Mouse (Mus musculus): ENCODE results near the gene Gm49387. TPM values are rescaled to one million over a fixed set of nuclear protein-coding genes. Genes with fewer than 3 reads are reported as not detected.

The Gm49387 gene
- total and polyA plus RNA-seq, 2 experiments from 2014 or later: not detected

DNA sequence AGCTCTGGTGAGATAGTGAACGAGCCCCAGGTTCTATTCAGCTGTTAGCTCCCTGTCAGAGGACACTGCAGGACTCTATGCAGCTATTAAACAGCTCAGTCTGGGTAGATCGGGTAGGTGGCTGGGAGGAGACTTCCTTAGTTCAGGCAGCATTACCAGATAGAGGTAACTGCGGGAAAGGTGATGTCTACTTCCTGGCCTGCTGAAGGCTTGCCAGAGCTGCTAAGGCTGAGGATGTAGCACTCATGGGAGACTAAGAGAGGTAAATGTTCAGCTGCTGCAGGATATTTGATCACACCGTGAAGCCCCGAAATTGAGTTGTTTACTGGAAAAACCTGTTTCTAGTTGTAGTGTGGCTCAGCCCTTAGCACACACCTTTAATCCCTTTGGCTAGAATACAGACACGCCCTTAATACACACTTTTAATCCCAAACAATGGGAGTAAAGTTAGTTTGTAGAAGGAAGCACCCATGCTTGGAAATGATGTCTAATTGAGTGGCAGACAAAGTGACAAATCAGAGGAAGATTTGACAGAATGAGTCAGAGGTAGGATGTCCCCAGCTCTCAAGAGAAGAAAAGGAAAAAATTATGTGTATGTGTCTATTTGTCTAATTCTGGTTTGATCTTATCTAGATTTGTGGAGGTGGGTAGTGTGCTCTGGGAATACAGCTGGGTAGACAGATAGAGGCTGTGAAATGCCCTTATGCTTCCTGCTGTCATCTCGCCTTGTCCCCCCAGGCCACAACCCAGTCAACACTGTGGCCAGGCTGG lies 115.5 kb downstream of the Gm49387 start:
- DNase-seq (ENCODE audit: low spot score): no peak
- H3K36me3 ChIP-seq (ENCODE audit: insufficient read depth, low read length): no peaks in the 10 kb centered on the region
- no peaks in the 10 kb centered on the region for H3K9me3 ChIP-seq (ENCODE audit: low read length)
- no peaks in the 10 kb centered on the region for H3K4me1 ChIP-seq (ENCODE audit: insufficient read depth, low read length)
- no peak for TF ChIP-seq CTCF (IDR thresholded peaks at IDR 0.05)
- no peak for ATAC-seq (ENCODE audit: low FRiP score)
- no peak overlapping the region for H3K4me3 ChIP-seq (ENCODE audit: low read depth, low read length)
- H3K27me3 ChIP-seq (ENCODE audit: insufficient read depth, low read length): no peaks in the 10 kb centered on the region
- no peak overlapping the region for H3K9ac ChIP-seq (replicated peaks; ENCODE audit: low read length, poor library complexity, severe bottlenecking)
- H3K4me2 ChIP-seq (ENCODE audit: low read depth, low read length, poor library complexity, severe bottlenecking): no peak overlapping the region
- WGBS: 80% methylated on average over 7 of the region's 7 CpGs
- no peak overlapping the region for H3K27ac ChIP-seq (ENCODE audit: low read depth, low read length)

DNA sequence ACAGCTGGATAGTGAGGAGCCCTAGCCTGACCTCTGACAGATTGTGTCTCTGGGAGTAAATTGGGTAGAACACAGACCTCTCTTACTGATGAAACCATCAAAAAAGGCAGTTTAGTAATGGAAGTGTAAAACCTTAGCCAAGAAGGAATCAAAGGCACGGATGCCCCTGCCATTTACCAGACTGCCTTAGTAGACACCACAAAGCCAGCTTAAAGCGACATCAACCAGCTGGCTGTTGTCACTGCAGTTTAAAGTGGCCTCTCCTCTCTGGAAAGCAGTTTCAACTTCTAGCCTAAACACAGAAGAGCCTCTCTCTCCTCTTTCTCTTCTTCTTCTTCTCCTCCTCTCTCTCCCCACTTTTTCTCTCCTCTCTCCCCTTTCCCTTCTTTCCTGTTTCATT lies 119.4 kb downstream of the Gm49387 start:
- WGBS: 85% methylated on average over 2 of the region's 2 CpGs
- DNase-seq (ENCODE audit: low spot score) (no peak), ATAC-seq (ENCODE audit: low FRiP score) (no peak)
- no peak overlapping the region for H3K9ac ChIP-seq (replicated peaks; ENCODE audit: low read length, poor library complexity, severe bottlenecking)
- H3K27ac ChIP-seq (ENCODE audit: low read depth, low read length): no peak overlapping the region
- H3K9me3 ChIP-seq (ENCODE audit: low read length): no peaks in the 10 kb centered on the region
- no peak overlapping the region for H3K4me3 ChIP-seq (ENCODE audit: low read depth, low read length)
- no peak for TF ChIP-seq CTCF (IDR thresholded peaks at IDR 0.05)
- H3K36me3 ChIP-seq (ENCODE audit: insufficient read depth, low read length): no peaks in the 10 kb centered on the region
- H3K4me1 ChIP-seq (ENCODE audit: insufficient read depth, low read length): no peaks in the 10 kb centered on the region
- no peaks in the 10 kb centered on the region for H3K27me3 ChIP-seq (ENCODE audit: insufficient read depth, low read length)
- H3K4me2 ChIP-seq (ENCODE audit: low read depth, low read length, poor library complexity, severe bottlenecking): no peak overlapping the region

GRCm38 (mm10) chr14:31519165-31519564 lies 121.5 kb downstream of the Gm49387 start:
- 36% methylated on average over 3 of the region's 3 CpGs for WGBS
- Histone ChIP-seq H3K9ac (replicated peaks; ENCODE audit: low read length, poor library complexity, severe bottlenecking) (no peak overlapping the region), H3K4me2 (ENCODE audit: low read depth, low read length, poor library complexity, severe bottlenecking) (no peak overlapping the region), H3K27me3 (ENCODE audit: insufficient read depth, low read length) (no peaks in the 10 kb centered on the region), H3K4me3 (ENCODE audit: low read depth, low read length) (no peak overlapping the region), H3K27ac (ENCODE audit: low read depth, low read length) (no peak overlapping the region), H3K36me3 (ENCODE audit: insufficient read depth, low read length) (no peaks in the 10 kb centered on the region), H3K9me3 (ENCODE audit: low read length) (0 out of 2 replicates have a peak, but pooled peaks cover 3% of the 10 kb centered on the region), H3K4me1 (ENCODE audit: insufficient read depth, low read length) (no peaks in the 10 kb centered on the region)
- TF ChIP-seq CTCF (IDR thresholded peaks at IDR 0.05): peak; percentile 67
- peak; percentile 37 for DNase-seq (ENCODE audit: low spot score)
- ATAC-seq (ENCODE audit: low FRiP score): no peak

GRCm38 (mm10) chr14:31515895-31516294 lies 124.8 kb downstream of the Gm49387 start:
- Histone ChIP-seq H3K9me3 (ENCODE audit: low read length) (0 out of 2 replicates have a peak, but pooled peaks cover 3% of the 10 kb centered on the region), H3K4me3 (ENCODE audit: low read depth, low read length) (no peak overlapping the region), H3K27me3 (ENCODE audit: insufficient read depth, low read length) (no peaks in the 10 kb centered on the region), H3K4me1 (ENCODE audit: insufficient read depth, low read length) (no peaks in the 10 kb centered on the region), H3K4me2 (ENCODE audit: low read depth, low read length, poor library complexity, severe bottlenecking) (no peak overlapping the region), H3K27ac (ENCODE audit: low read depth, low read length) (no peak overlapping the region), H3K9ac (replicated peaks; ENCODE audit: low read length, poor library complexity, severe bottlenecking) (no peak overlapping the region), H3K36me3 (ENCODE audit: insufficient read depth, low read length) (no peaks in the 10 kb centered on the region)
- ATAC-seq (ENCODE audit: low FRiP score): no peak
- 89% methylated on average over 2 of the region's 2 CpGs for WGBS
- no peak for TF ChIP-seq CTCF (IDR thresholded peaks at IDR 0.05)
- DNase-seq (ENCODE audit: low spot score): no peak

DNA sequence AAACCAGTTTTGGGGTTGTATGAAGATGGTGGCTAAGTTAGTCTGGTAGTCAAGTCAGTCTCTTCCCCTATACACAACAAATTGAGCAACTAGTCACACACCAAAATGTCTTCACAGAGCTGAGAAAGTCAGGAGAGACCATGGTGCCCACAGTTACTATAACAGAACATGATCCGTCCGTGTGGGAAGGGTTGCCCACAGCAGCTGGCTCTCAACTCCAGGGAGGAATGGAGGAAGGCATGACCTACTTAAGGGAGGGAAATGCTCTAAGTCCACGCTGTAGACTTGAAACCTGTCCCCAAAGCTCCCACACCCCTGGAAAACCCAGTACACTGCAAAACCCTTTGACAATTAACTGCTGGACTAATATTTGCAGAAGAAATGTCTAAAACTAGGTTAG lies 130.4 kb downstream of the Gm49387 start:
- peaks cover 35% of the 10 kb centered on the region for H3K36me3 ChIP-seq (ENCODE audit: insufficient read depth, low read length)
- no peak overlapping the region for H3K27ac ChIP-seq (ENCODE audit: low read depth, low read length)
- H3K4me1 ChIP-seq (ENCODE audit: insufficient read depth, low read length): no peaks in the 10 kb centered on the region
- H3K4me3 ChIP-seq (ENCODE audit: low read depth, low read length): no peak overlapping the region
- 83% methylated on average over 3 of the region's 3 CpGs for WGBS
- no peak for TF ChIP-seq CTCF (IDR thresholded peaks at IDR 0.05)
- H3K4me2 ChIP-seq (ENCODE audit: low read depth, low read length, poor library complexity, severe bottlenecking): no peak overlapping the region
- no peak overlapping the region for H3K9ac ChIP-seq (replicated peaks; ENCODE audit: low read length, poor library complexity, severe bottlenecking)
- H3K9me3 ChIP-seq (ENCODE audit: low read length): 0 out of 2 replicates have a peak, but pooled peaks cover 3% of the 10 kb centered on the region
- DNase-seq (ENCODE audit: low spot score) (no peak), ATAC-seq (ENCODE audit: low FRiP score) (no peak)
- H3K27me3 ChIP-seq (ENCODE audit: insufficient read depth, low read length): no peaks in the 10 kb centered on the region

GRCm38 (mm10) chr14:31509911-31510310 lies 130.8 kb downstream of the Gm49387 start:
- H3K4me3 ChIP-seq (ENCODE audit: low read depth, low read length): no peak overlapping the region
- H3K4me1 ChIP-seq (ENCODE audit: insufficient read depth, low read length): no peaks in the 10 kb centered on the region
- H3K36me3 ChIP-seq (ENCODE audit: insufficient read depth, low read length): peaks cover 40% of the 10 kb centered on the region
- no peak overlapping the region for H3K4me2 ChIP-seq (ENCODE audit: low read depth, low read length, poor library complexity, severe bottlenecking)
- 96% methylated on average over 2 of the region's 2 CpGs for whole genome bisulfite sequencing
- H3K27ac ChIP-seq (ENCODE audit: low read depth, low read length): no peak overlapping the region
- no peak for ATAC-seq (ENCODE audit: low FRiP score)
- no peaks in the 10 kb centered on the region for H3K27me3 ChIP-seq (ENCODE audit: insufficient read depth, low read length)
- no peak overlapping the region for H3K9ac ChIP-seq (replicated peaks; ENCODE audit: low read length, poor library complexity, severe bottlenecking)
- TF ChIP-seq CTCF (IDR thresholded peaks at IDR 0.05): no peak
- DNase-seq (ENCODE audit: low spot score): peak; percentile 42
- 0 out of 2 replicates have a peak, but pooled peaks cover 3% of the 10 kb centered on the region for H3K9me3 ChIP-seq (ENCODE audit: low read length)

All from midbrain, postnatal 0 days (tissue).